Mouse (Mus musculus): Measurements from ENCODE around the gene Gpi1. TPM values are rescaled to one million over a fixed set of nuclear protein-coding genes. Genes with fewer than 3 reads are reported as not detected.

The Gpi1 gene
- polyA plus RNA-seq, 1 experiment from 2014 or later: 265 TPM

DNA sequence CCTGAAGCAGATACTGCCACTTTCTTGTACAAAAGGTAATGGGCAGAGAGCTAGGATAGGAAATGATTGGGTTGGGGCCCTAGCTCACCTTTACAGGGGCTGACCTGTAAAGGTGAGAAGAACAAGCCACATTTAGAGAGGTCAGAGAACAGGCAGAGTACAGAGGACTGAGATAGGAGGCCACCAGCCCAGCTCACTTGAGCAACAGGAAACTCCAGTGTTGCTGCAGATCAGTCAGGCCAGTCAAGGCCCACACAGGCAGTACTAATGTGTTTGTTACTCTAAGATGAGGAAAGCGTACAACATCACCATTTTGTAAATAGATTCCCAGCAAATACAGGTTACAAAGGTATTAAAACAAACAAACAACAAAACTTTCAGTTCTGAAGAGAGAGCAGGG lies 25.8 kb upstream of the Gpi1 start:
- Histone ChIP-seq H3K4me3 (replicated peaks; ENCODE audit: low read length) (no peak overlapping the region), H3K4me1 (replicated peaks; ENCODE audit: control insufficient read depth, insufficient read depth, low read length) (no peaks in the 10 kb centered on the region), H3K9ac (no peak overlapping the region), H3K9me3 (ENCODE audit: control insufficient read depth, low read length) (no peaks in the 10 kb centered on the region), H3K4me2 (replicated peaks) (no peak overlapping the region), H3K36me3 (replicated peaks; ENCODE audit: control insufficient read depth, insufficient read depth) (peaks cover 75% of the 10 kb centered on the region), H3K27me3 (ENCODE audit: control insufficient read depth, insufficient read depth, low read length) (no peaks in the 10 kb centered on the region), H3K27ac (no peak overlapping the region)
- ATAC-seq (ENCODE audit: low FRiP score): no peak
- whole genome bisulfite sequencing: 87% methylated on average over 1 of the region's 1 CpGs
- no peak for DNase-seq (ENCODE audit: low spot score)

- Histone ChIP-seq H3K27ac (0 out of 2 replicates have a peak overlapping the region, but pooled peaks have one; percentile 32), H3K27me3 (ENCODE audit: control insufficient read depth, insufficient read depth, low read length) (no peaks in the 10 kb centered on the region), H3K4me3 (replicated peaks; ENCODE audit: low read length) (no peak overlapping the region), H3K9ac (no peak overlapping the region), H3K4me1 (replicated peaks; ENCODE audit: control insufficient read depth, insufficient read depth, low read length) (no peaks in the 10 kb centered on the region), H3K4me2 (replicated peaks) (no peak overlapping the region), H3K36me3 (replicated peaks; ENCODE audit: control insufficient read depth, insufficient read depth) (peaks cover 77% of the 10 kb centered on the region), H3K9me3 (ENCODE audit: control insufficient read depth, low read length) (no peaks in the 10 kb centered on the region)
- WGBS: 77% methylated on average over 3 of the region's 3 CpGs
- no peak for DNase-seq (ENCODE audit: low spot score)
- ATAC-seq (ENCODE audit: low FRiP score): no peak
These were observed 25.0 kb upstream of the Gpi1 start for GRCm38 (mm10) chr7:34255137-34255536.

DNA sequence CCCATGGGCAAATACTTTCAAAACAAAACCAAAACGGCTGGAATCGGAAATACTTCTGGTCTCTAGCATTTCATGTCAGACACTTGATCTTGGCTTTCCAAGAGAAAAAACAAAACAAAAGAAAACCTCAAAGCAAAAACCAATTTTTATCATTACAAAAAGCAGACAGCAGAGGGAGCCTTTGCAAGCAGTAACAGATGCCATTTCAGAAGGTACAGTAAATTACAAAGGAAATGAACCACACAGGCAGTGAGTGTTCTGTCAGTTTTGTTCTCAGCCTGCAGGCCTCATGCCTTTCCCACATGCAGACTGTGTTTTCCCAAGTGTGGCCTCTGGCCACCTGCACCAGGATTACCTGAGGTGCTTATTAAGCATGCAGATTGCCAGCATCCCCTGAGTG lies 21.9 kb upstream of the Gpi1 start:
- H3K4me1 ChIP-seq (replicated peaks; ENCODE audit: control insufficient read depth, insufficient read depth, low read length): no peaks in the 10 kb centered on the region
- no peak overlapping the region for H3K4me3 ChIP-seq (replicated peaks; ENCODE audit: low read length)
- H3K9me3 ChIP-seq (ENCODE audit: control insufficient read depth, low read length): no peaks in the 10 kb centered on the region
- no peak overlapping the region for H3K27ac ChIP-seq
- H3K36me3 ChIP-seq (replicated peaks; ENCODE audit: control insufficient read depth, insufficient read depth): peaks cover 68% of the 10 kb centered on the region
- ATAC-seq (ENCODE audit: low FRiP score) (no peak), DNase-seq (ENCODE audit: low spot score) (peak; percentile 72)
- 86% methylated on average over 2 of the region's 2 CpGs for WGBS
- no peaks in the 10 kb centered on the region for H3K27me3 ChIP-seq (ENCODE audit: control insufficient read depth, insufficient read depth, low read length)
- H3K9ac ChIP-seq: no peak overlapping the region
- no peak overlapping the region for H3K4me2 ChIP-seq (replicated peaks)

- Histone ChIP-seq H3K9me3 (ENCODE audit: control insufficient read depth, low read length) (no peaks in the 10 kb centered on the region), H3K4me3 (replicated peaks; ENCODE audit: low read length) (no peak within 1 kb of the TSS), H3K36me3 (replicated peaks; ENCODE audit: control insufficient read depth, insufficient read depth) (peaks cover 67% of the 10 kb centered on the region), H3K4me1 (replicated peaks; ENCODE audit: control insufficient read depth, insufficient read depth, low read length) (no peaks in the 10 kb centered on the region), H3K27ac (no peak within 1 kb of the TSS), H3K9ac (no peak within 1 kb of the TSS), H3K4me2 (replicated peaks) (no peak within 1 kb of the TSS), H3K27me3 (ENCODE audit: control insufficient read depth, insufficient read depth, low read length) (no peaks in the 10 kb centered on the region)
- ATAC-seq (ENCODE audit: low FRiP score) (no peak), DNase-seq (ENCODE audit: low spot score) (no peak)
- WGBS: 94% methylated on average over 7 of the region's 7 CpGs
These were observed 20.6 kb upstream of the Gpi1 start, which contains the start of gene Gm6096 for GRCm38 (mm10) chr7:34250738-34251137. Gene Gm6096, plus strand, starts transcription at chr7:34251038.

- no peaks in the 10 kb centered on the region for H3K4me1 ChIP-seq (replicated peaks; ENCODE audit: control insufficient read depth, insufficient read depth, low read length)
- no peak overlapping the region for H3K4me3 ChIP-seq (replicated peaks; ENCODE audit: low read length)
- WGBS: 97% methylated on average over 3 of the region's 3 CpGs
- no peaks in the 10 kb centered on the region for H3K9me3 ChIP-seq (ENCODE audit: control insufficient read depth, low read length)
- no peaks in the 10 kb centered on the region for H3K27me3 ChIP-seq (ENCODE audit: control insufficient read depth, insufficient read depth, low read length)
- H3K36me3 ChIP-seq (replicated peaks; ENCODE audit: control insufficient read depth, insufficient read depth): peaks cover 72% of the 10 kb centered on the region
- H3K4me2 ChIP-seq (replicated peaks): no peak overlapping the region
- no peak overlapping the region for H3K9ac ChIP-seq
- H3K27ac ChIP-seq: no peak overlapping the region
- DNase-seq (ENCODE audit: low spot score) (no peak), ATAC-seq (ENCODE audit: low FRiP score) (no peak)
These were observed 16.8 kb upstream of the Gpi1 start for GRCm38 (mm10) chr7:34246870-34247499.

DNA sequence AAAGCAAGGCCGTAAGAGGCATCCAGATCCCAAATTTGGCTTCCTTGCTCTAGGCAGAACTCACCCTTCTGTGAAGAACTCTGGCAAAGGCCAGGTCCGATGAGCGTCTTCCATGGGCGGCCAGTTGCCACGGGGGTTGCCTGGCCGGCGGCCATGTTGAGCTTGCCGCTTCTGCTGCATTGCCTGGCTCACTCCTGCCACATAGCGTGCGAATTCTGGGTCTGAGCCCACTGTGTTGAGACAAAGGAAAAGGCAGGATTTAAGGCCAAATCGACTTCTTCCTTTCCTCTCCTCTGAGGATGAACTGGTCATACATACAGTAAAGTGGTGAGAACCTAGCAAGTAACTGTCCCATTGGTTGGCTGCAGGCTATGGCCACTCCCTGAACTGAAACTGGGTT lies 12.0 kb upstream of the Gpi1 start:
- peaks cover 90% of the 10 kb centered on the region for H3K36me3 ChIP-seq (replicated peaks; ENCODE audit: control insufficient read depth, insufficient read depth)
- no peak for DNase-seq (ENCODE audit: low spot score)
- no peaks in the 10 kb centered on the region for H3K27me3 ChIP-seq (ENCODE audit: control insufficient read depth, insufficient read depth, low read length)
- no peak for ATAC-seq (ENCODE audit: low FRiP score)
- no peak overlapping the region for H3K27ac ChIP-seq
- no peaks in the 10 kb centered on the region for H3K4me1 ChIP-seq (replicated peaks; ENCODE audit: control insufficient read depth, insufficient read depth, low read length)
- H3K9me3 ChIP-seq (ENCODE audit: control insufficient read depth, low read length): no peaks in the 10 kb centered on the region
- WGBS: 94% methylated on average over 11 of the region's 11 CpGs
- H3K4me3 ChIP-seq (replicated peaks; ENCODE audit: low read length): no peak overlapping the region
- H3K4me2 ChIP-seq (replicated peaks): no peak overlapping the region
- H3K9ac ChIP-seq: no peak overlapping the region

- no peak for ATAC-seq (ENCODE audit: low FRiP score)
- Histone ChIP-seq H3K9me3 (ENCODE audit: control insufficient read depth, low read length) (no peaks in the 10 kb centered on the region), H3K36me3 (replicated peaks; ENCODE audit: control insufficient read depth, insufficient read depth) (peaks cover 62% of the 10 kb centered on the region), H3K9ac (no peak overlapping the region), H3K4me2 (replicated peaks) (no peak overlapping the region), H3K27me3 (ENCODE audit: control insufficient read depth, insufficient read depth, low read length) (no peaks in the 10 kb centered on the region), H3K4me1 (replicated peaks; ENCODE audit: control insufficient read depth, insufficient read depth, low read length) (peaks cover 10% of the 10 kb centered on the region), H3K4me3 (replicated peaks; ENCODE audit: low read length) (no peak overlapping the region), H3K27ac (no peak overlapping the region)
- DNase-seq (ENCODE audit: low spot score): no peak
- 87% methylated on average over 5 of the region's 5 CpGs for WGBS
These were observed 8.0 kb upstream of the Gpi1 start for GRCm38 (mm10) chr7:34238086-34238485.

DNA sequence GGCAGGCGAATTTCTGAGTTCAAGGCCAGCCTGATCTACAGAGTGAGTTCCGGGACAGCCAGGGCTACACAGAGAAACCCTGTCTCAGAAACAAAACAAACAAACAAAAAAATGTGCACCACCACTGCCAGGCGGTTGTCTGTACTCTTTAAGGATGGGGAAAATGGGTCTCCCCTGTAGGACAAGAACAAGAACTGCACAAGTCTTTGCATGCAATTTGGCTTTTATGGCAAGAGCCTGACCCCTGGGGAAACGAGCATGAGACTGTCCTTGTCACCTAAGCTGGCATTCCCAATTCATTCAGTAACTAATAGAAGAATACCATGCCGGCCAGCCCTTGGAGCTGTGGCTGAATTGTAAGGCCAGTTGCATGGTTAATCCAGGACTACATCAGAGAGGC lies 5.5 kb upstream of the Gpi1 start:
- no peak overlapping the region for H3K27ac ChIP-seq
- WGBS: 84% methylated on average over 5 of the region's 5 CpGs

DNA sequence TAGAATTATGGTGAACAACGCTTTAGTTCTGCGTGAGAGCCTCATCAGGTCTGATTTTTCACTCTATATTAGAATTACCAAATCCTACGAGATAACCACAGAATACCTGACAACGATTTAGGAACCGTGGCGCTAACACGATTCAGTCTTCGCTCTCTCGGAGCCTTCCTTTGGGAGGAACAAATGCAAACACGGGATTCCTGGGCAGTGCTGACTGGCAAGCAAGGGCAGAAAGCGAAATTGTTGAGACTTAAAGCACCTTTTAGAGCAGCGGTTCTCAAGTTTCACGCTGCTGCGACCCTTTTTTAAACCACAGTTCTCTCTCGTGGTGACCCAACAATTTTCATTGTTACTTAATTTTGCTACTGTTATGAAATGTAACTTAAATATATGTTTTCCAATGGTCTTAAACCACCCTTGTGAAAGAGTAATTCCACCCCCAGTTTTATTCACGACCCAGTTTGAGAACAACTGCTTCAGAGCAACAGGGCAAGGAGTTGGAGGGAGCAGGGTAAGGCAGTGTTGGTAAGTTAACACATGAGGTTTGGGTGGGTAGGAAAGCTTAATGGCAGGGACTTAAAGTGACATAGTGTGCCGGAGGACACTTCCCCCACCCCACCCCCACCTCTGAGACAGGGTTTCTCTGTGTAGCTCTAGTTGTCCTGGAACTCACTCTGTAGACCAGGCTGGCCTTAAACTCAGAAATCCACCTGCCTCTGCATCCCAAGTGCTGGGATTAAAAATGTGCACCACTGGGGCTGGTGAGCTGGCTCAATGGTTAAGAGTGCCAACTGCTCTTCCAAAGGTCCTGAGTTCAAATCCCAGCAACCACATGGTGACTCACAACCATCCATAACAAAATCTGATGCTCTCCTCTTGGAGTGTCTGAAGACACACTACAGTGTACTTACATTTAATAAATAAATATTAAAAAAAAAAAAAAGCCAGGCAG lies 4.8 kb upstream of the Gpi1 start:
- Histone ChIP-seq H3K4me1 (replicated peaks; ENCODE audit: control insufficient read depth, insufficient read depth, low read length) (peaks cover 15% of the 10 kb centered on the region), H3K9ac (peak overlapping the region; percentile 59), H3K27ac (peak overlapping the region; percentile 88), H3K27me3 (ENCODE audit: control insufficient read depth, insufficient read depth, low read length) (no peaks in the 10 kb centered on the region), H3K9me3 (ENCODE audit: control insufficient read depth, low read length) (no peaks in the 10 kb centered on the region), H3K4me2 (replicated peaks) (peak overlapping the region; percentile 66), H3K4me3 (replicated peaks; ENCODE audit: low read length) (peak overlapping the region; percentile 46), H3K36me3 (replicated peaks; ENCODE audit: control insufficient read depth, insufficient read depth) (peaks cover 36% of the 10 kb centered on the region)
- DNase-seq (ENCODE audit: low spot score) (no peak), ATAC-seq (ENCODE audit: low FRiP score) (no peak)
- 2% methylated on average over 17 of the region's 17 CpGs for WGBS

More for the DNA sequence above, 5.5 kb upstream of the Gpi1 start:
- Histone ChIP-seq H3K9me3 (ENCODE audit: control insufficient read depth, low read length) (no peaks in the 10 kb centered on the region), H3K9ac (no peak overlapping the region), H3K4me1 (replicated peaks; ENCODE audit: control insufficient read depth, insufficient read depth, low read length) (peaks cover 13% of the 10 kb centered on the region), H3K4me2 (replicated peaks) (no peak overlapping the region), H3K36me3 (replicated peaks; ENCODE audit: control insufficient read depth, insufficient read depth) (peaks cover 42% of the 10 kb centered on the region), H3K4me3 (replicated peaks; ENCODE audit: low read length) (no peak overlapping the region), H3K27me3 (ENCODE audit: control insufficient read depth, insufficient read depth, low read length) (no peaks in the 10 kb centered on the region)
- DNase-seq (ENCODE audit: low spot score) (no peak), ATAC-seq (ENCODE audit: low FRiP score) (no peak)

Data from hindbrain, embryonic 14.5 days (tissue).